In the genomic region with DNA sequence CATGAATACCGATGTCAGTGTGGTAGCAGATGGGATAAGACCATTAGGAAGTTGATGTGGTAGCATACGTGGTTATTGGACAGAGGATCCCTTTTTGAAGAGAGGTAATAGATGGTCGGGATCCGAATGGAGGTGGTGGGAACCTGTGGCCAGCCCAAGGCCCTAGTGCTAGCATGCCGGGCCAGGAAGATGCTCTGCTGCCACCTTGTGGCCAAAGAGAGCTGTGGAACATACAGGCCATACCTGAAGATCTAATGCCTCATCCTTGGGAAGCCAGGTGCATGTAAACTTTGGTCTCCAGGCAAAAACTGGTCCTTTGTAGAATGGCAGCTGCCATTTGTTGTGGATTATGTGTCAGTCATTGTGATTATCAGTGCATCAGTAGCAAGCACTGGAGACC, we compare ENCODE assay signal across 8 mouse cellular contexts. TPM values are rescaled to one million over a fixed set of nuclear protein-coding genes. Genes with fewer than 3 reads are reported as not detected.
A peak's percentile ranks its signal among the peaks of the same experiment; 100 is the strongest.
DNase-seq lines count a peak whose midpoint lies in the region; ATAC-seq and TF ChIP-seq lines count a peak whose summit lies in the region.
"Had no signal": no experiment of that assay in that cellular context is flagged by ENCODE, and none has a peak within 500 bp of the region (broad histone marks: within the 10 kb centered on the region; RNA-seq: fewer than 3 reads in every experiment).

No protein-coding gene starts in this region.

- H3K27ac ChIP-seq in MEL (ENCODE audit: control insufficient read depth, low read depth, low read length) = no peak overlapping the region
- H3K27ac ChIP-seq in bone marrow, adult 2 months (ENCODE audit: control insufficient read depth, insufficient read depth, low read depth, low read length, poor library complexity) = no peak overlapping the region
- no peak overlapping the region for H3K27ac ChIP-seq in embryonic facial prominence, embryonic 15.5 days (replicated peaks)
- no peak overlapping the region for H3K27ac ChIP-seq in midbrain, embryonic 10.5 days (replicated peaks)
- H3K27ac ChIP-seq: limb, embryonic 12.5 days had no signal

- ATAC-seq in embryonic facial prominence, embryonic 15.5 days (ENCODE audit: insufficient number of reproducible peaks, low FRiP score, low TSS enrichment, low read depth) = peak; percentile 61; the same call in 1 of the 2 replicates

- H3K27me3 ChIP-seq in MEL (ENCODE audit: control insufficient read depth in 1 of 2, insufficient read depth in 2 of 2, low read length in 2 of 2) = no peaks in the 10 kb centered on the region
- H3K27me3 ChIP-seq in embryonic facial prominence, embryonic 15.5 days = peaks cover 13% of the 10 kb centered on the region
- peaks cover 40% of the 10 kb centered on the region for H3K27me3 ChIP-seq in midbrain, embryonic 10.5 days (ENCODE audit: low read depth, poor library complexity, severe bottlenecking)

- H3K36me3 ChIP-seq in MEL (ENCODE audit: control insufficient read depth in 1 of 2, insufficient read depth in 2 of 2, low read length in 2 of 2) = peaks cover 0 to 2% of the 10 kb centered on the region in 2 experiments; a peak in 1 of 4 replicates
- no peaks in the 10 kb centered on the region for H3K36me3 ChIP-seq in embryonic facial prominence, embryonic 15.5 days
- peaks cover 15% of the 10 kb centered on the region for H3K36me3 ChIP-seq in midbrain, embryonic 10.5 days

- 17% methylated on average over 5 of the region's 5 CpGs for WGBS in bone marrow, adult 2 months
- WGBS in embryonic facial prominence, embryonic 15.5 days = 10% methylated on average over 5 of the region's 5 CpGs
- WGBS in midbrain, embryonic 10.5 days = 12% methylated on average over 5 of the region's 5 CpGs

- H3K9me3 ChIP-seq in MEL (replicated peaks; ENCODE audit: insufficient read depth, low read length) = no peaks in the 10 kb centered on the region
- no peaks in the 10 kb centered on the region for H3K9me3 ChIP-seq in embryonic facial prominence, embryonic 15.5 days (replicated peaks)
- no peaks in the 10 kb centered on the region for H3K9me3 ChIP-seq in midbrain, embryonic 10.5 days (replicated peaks)
- H3K9me3 ChIP-seq: limb, embryonic 12.5 days had no signal

- peak; percentile 75 for TF ChIP-seq RAD21 in MEL (IDR thresholded peaks at IDR 0.05; ENCODE audit: low read depth, low read length)

- H3K4me3 ChIP-seq in MEL (ENCODE audit: control insufficient read depth in 1 of 2, insufficient read depth in 1 of 2, low read depth in 2 of 2, low read length in 2 of 2) = no peak overlapping the region
- H3K4me3 ChIP-seq in bone marrow, adult 2 months (replicated peaks; ENCODE audit: control insufficient read depth, low read depth, low read length) = no peak overlapping the region
- H3K4me3 ChIP-seq in embryonic facial prominence, embryonic 15.5 days (replicated peaks) = no peak overlapping the region
- H3K4me3 ChIP-seq in midbrain, embryonic 10.5 days = no peak overlapping the region
- H3K4me3 ChIP-seq: limb, embryonic 12.5 days had no signal

- no peak overlapping the region for H3K9ac ChIP-seq in MEL (ENCODE audit: control insufficient read depth, low read depth, low read length, poor library complexity, severe bottlenecking)
- H3K9ac ChIP-seq in embryonic facial prominence, embryonic 15.5 days = no peak overlapping the region
- H3K9ac ChIP-seq: limb, embryonic 12.5 days had no signal

- DNase-seq in MEL (ENCODE audit: low read depth, low spot score) = peak; percentile 77
- DNase-seq in heart, postnatal 36 days = peak; percentile 82 to 85
- peak; percentile 55 to 65 for DNase-seq in layer of hippocampus, postnatal 14 days (ENCODE audit: low spot score in 2 of 2)
- peak; percentile 72 for DNase-seq in midbrain, embryonic 10.5 days (ENCODE audit: low spot score)
- DNase-seq in spleen, adult 12 weeks (ENCODE audit: low spot score) = peak; percentile 55

- no peak overlapping the region for H3K4me2 ChIP-seq in embryonic facial prominence, embryonic 15.5 days (replicated peaks)
- H3K4me2 ChIP-seq: limb, embryonic 12.5 days had no signal

- TF ChIP-seq POLR2A in MEL (IDR thresholded peaks at IDR 0.05; ENCODE audit: control insufficient read depth in 1 of 2, insufficient read depth in 1 of 2, low read depth in 1 of 2, low read length in 2 of 2, poor library complexity in 1 of 2) = no peak
- TF ChIP-seq POLR2A in bone marrow, adult 2 months (IDR thresholded peaks at IDR 0.05; ENCODE audit: borderline replicate concordance, control insufficient read depth, low read depth, low read length) = no peak

- peaks cover 34% of the 10 kb centered on the region for H3K79me2 ChIP-seq in MEL (ENCODE audit: control insufficient read depth, insufficient read depth, low read length, poor library complexity)

- TF ChIP-seq EP300 in MEL (IDR thresholded peaks at IDR 0.05; ENCODE audit: low read depth in 1 of 2, low read length in 2 of 2) = no peak

- intact Hi-C loops in heart, postnatal 36 days (cut with DNase I) = loop anchor here (1.0 to 5.0 kb wide), 4 partner anchors 16 to 210 kb away; no protein-coding TSS in a partner anchor

- peak; percentile 82 to 98 (median 83) for TF ChIP-seq CTCF in MEL (IDR thresholded peaks at IDR 0.05 in 2 of 3, conservative IDR thresholded peaks at IDR 0.05 in 1 of 3; ENCODE audit: control insufficient read depth in 1 of 3, insufficient read depth in 1 of 3, low read depth in 2 of 3, low read length in 3 of 3, poor library complexity in 1 of 3, severe bottlenecking in 1 of 3)
- TF ChIP-seq CTCF in bone marrow, adult 2 months (IDR thresholded peaks at IDR 0.05; ENCODE audit: control insufficient read depth, insufficient read depth, low read length) = peak; percentile 98

- H3K4me1 ChIP-seq in MEL (ENCODE audit: control insufficient read depth in 1 of 2, insufficient read depth in 2 of 2, low read length in 2 of 2) = 0 out of 4 replicates have a peak, but pooled peaks cover 0 to 2% of the 10 kb centered on the region in 2 experiments
- no peaks in the 10 kb centered on the region for H3K4me1 ChIP-seq in bone marrow, adult 2 months (ENCODE audit: control insufficient read depth, insufficient read depth, low read length)
- H3K4me1 ChIP-seq in embryonic facial prominence, embryonic 15.5 days = peaks cover 53% of the 10 kb centered on the region
- peaks cover 52% of the 10 kb centered on the region for H3K4me1 ChIP-seq in midbrain, embryonic 10.5 days

RNA-seq across cellular contexts. Expression of a gene that starts 18.6 kb away (rescaled TPM):
- total RNA-seq in MEL (2012; rRNA removed) = 104 and 116 TPM in 2 replicates
- 100 to 1,000 TPM; 138 to 203 TPM for polyA plus RNA-seq in MEL (2012; ENCODE audit: insufficient read depth in 1 of 2, insufficient read length in 2 of 2, low read depth in 1 of 2, low replicate concordance in 2 of 2, missing spikeins in 1 of 2)
- polyA plus RNA-seq in bone marrow, adult 2 months (2011; ENCODE audit: insufficient read depth, insufficient read length, low replicate concordance, missing spikeins) = 22.3 and 28.2 TPM in 2 replicates
- 45.0 and 49.9 TPM in 2 replicates for polyA plus RNA-seq in embryonic facial prominence, embryonic 15.5 days (2015; fragmentation: Nextera tagmentation; extraction: Ambion mirVana)
- 10 to 100 TPM; 83.6 to 91.1 TPM for total RNA-seq in heart, postnatal 36 days (2021)
- 100 to 1,000 TPM; 540 to 568 TPM for total RNA-seq in layer of hippocampus, postnatal 14 days (2021)
- 27.6 and 31.2 TPM in 2 replicates for polyA plus RNA-seq in midbrain, embryonic 10.5 days (2016; fragmentation: Nextera tagmentation; extraction: Ambion mirVana)

RNA-seq across cellular contexts. Expression of a gene that starts 22.9 kb away (rescaled TPM):
- total RNA-seq in MEL (2012; rRNA removed) = 16.4 and 17.8 TPM in 2 replicates
- 10 to 100 TPM in 1 of 2 experiments, not detected in 1; 36.0 TPM for polyA plus RNA-seq in MEL (2012; ENCODE audit: insufficient read depth in 1 of 2, insufficient read length in 2 of 2, low read depth in 1 of 2, low replicate concordance in 2 of 2, missing spikeins in 1 of 2)
- polyA plus RNA-seq in bone marrow, adult 2 months (2011; ENCODE audit: insufficient read depth, insufficient read length, low replicate concordance, missing spikeins) = 14.4 and 22.1 TPM in 2 replicates
- polyA plus RNA-seq in embryonic facial prominence, embryonic 15.5 days (2015; fragmentation: Nextera tagmentation; extraction: Ambion mirVana) = 20.5 and 21.4 TPM in 2 replicates
- 10 to 100 TPM; 11.7 to 12.1 TPM for total RNA-seq in heart, postnatal 36 days (2021)
- total RNA-seq in layer of hippocampus, postnatal 14 days (2021) = 10 to 100 TPM; 23.1 to 27.5 TPM
- 30.9 and 32.9 TPM in 2 replicates for polyA plus RNA-seq in midbrain, embryonic 10.5 days (2016; fragmentation: Nextera tagmentation; extraction: Ambion mirVana)

RNA-seq across cellular contexts. Expression of a gene that starts 25.5 kb away (rescaled TPM):
- total RNA-seq in MEL (2012; rRNA removed) = 87.6 and 111 TPM in 2 replicates
- polyA plus RNA-seq in MEL (2012; ENCODE audit: insufficient read depth in 1 of 2, insufficient read length in 2 of 2, low read depth in 1 of 2, low replicate concordance in 2 of 2, missing spikeins in 1 of 2) = 100 to 1,000 TPM; 228 to 273 TPM
- 54.3 and 81.0 TPM in 2 replicates for polyA plus RNA-seq in bone marrow, adult 2 months (2011; ENCODE audit: insufficient read depth, insufficient read length, low replicate concordance, missing spikeins)
- polyA plus RNA-seq in embryonic facial prominence, embryonic 15.5 days (2015; fragmentation: Nextera tagmentation; extraction: Ambion mirVana) = 123 and 135 TPM in 2 replicates
- total RNA-seq in heart, postnatal 36 days (2021) = 100 to 1,000 TPM; 288 to 310 TPM
- total RNA-seq in layer of hippocampus, postnatal 14 days (2021) = 100 to 1,000 TPM; 113 to 116 TPM
- polyA plus RNA-seq in midbrain, embryonic 10.5 days (2016; fragmentation: Nextera tagmentation; extraction: Ambion mirVana) = 107 and 113 TPM in 2 replicates

RNA-seq across cellular contexts. Expression of a gene that starts 47.0 kb away (rescaled TPM):
- 20.1 and 20.9 TPM in 2 replicates for total RNA-seq in MEL (2012; rRNA removed)
- 10 to 100 TPM in 1 of 2 experiments, not detected in 1; 56.3 TPM for polyA plus RNA-seq in MEL (2012; ENCODE audit: insufficient read depth in 1 of 2, insufficient read length in 2 of 2, low read depth in 1 of 2, low replicate concordance in 2 of 2, missing spikeins in 1 of 2)
- polyA plus RNA-seq in bone marrow, adult 2 months (2011; ENCODE audit: insufficient read depth, insufficient read length, low replicate concordance, missing spikeins) = 13.6 and 42.9 TPM in 2 replicates
- polyA plus RNA-seq in embryonic facial prominence, embryonic 15.5 days (2015; fragmentation: Nextera tagmentation; extraction: Ambion mirVana) = 37.6 and 38.9 TPM in 2 replicates
- total RNA-seq in heart, postnatal 36 days (2021) = 10 to 100 TPM; 29.2 to 35.1 TPM
- 10 to 100 TPM; 33.0 to 45.8 TPM for total RNA-seq in layer of hippocampus, postnatal 14 days (2021)
- 32.9 and 33.3 TPM in 2 replicates for polyA plus RNA-seq in midbrain, embryonic 10.5 days (2016; fragmentation: Nextera tagmentation; extraction: Ambion mirVana)

RNA-seq across cellular contexts. Expression of a gene that starts 47.3 kb away (rescaled TPM):
- total RNA-seq in MEL (2012; rRNA removed) = 18.2 and 24.8 TPM in 2 replicates
- polyA plus RNA-seq in MEL (2012; ENCODE audit: insufficient read depth in 1 of 2, insufficient read length in 2 of 2, low read depth in 1 of 2, low replicate concordance in 2 of 2, missing spikeins in 1 of 2) = 10 to 100 TPM in 1 of 2 experiments, not detected in 1; 82.6 TPM
- polyA plus RNA-seq in bone marrow, adult 2 months (2011; ENCODE audit: insufficient read depth, insufficient read length, low replicate concordance, missing spikeins) = 28.2 and 54.7 TPM in 2 replicates
- polyA plus RNA-seq in embryonic facial prominence, embryonic 15.5 days (2015; fragmentation: Nextera tagmentation; extraction: Ambion mirVana) = 52.9 and 54.1 TPM in 2 replicates
- 10 to 100 TPM; 22.5 to 23.0 TPM for total RNA-seq in heart, postnatal 36 days (2021)
- 100 to 1,000 TPM; 127 to 133 TPM for total RNA-seq in layer of hippocampus, postnatal 14 days (2021)
- polyA plus RNA-seq in midbrain, embryonic 10.5 days (2016; fragmentation: Nextera tagmentation; extraction: Ambion mirVana) = 49.0 and 61.6 TPM in 2 replicates
